1 mouse cellular context compared by ENCODE assay signal in the genomic region with DNA sequence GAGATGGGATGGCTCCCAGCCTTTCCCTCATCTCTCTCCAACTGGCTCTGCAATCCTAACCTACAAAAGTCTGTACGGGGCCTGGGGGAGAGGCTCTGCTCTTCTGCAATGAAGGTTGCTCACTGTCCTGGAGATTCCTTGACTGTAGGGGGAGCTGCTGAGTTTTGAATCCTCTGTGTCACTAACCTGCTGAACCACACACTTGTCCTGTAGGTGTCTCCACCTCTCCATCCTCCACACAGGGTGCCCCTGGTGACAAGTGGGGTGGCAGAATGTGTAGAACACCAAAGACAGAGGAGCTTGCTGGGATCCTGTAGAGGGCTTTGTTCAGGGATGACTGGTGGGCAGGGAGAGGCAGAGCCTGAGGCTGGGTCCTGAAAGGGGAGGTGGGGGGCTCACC.
A peak's percentile ranks its signal among the peaks of the same experiment; 100 is the strongest.
TF ChIP-seq lines count a peak whose summit lies in the region.

No protein-coding gene starts in this region.

TF ChIP-seq in MEL, 35 proteins besides CTCF, POLR2A, EP300 and RAD21 (continued from another document):
- TF ChIP-seq ZC3H11A (IDR thresholded peaks at IDR 0.05; ENCODE audit: low read depth, low read length), result peak; percentile 83
